Mouse (Mus musculus): Measurements from ENCODE around the gene Neurod1. TPM values are rescaled to one million over a fixed set of nuclear protein-coding genes. Genes with fewer than 3 reads are reported as not detected.

Neurod1 gene
- 0.93 and 1.6 TPM in 2 replicates for polyA plus RNA-seq (2012; rRNA removed)

- WGBS: 2% methylated on average over 42 of the region's 42 CpGs
- no peak for DNase-seq (ENCODE audit: low read depth, low spot score)
Measured at GRCm38 (mm10) chr2:79456575-79457349, at the start of gene Neurod1, which contains the start of gene Cerkl. Gene Neurod1, minus strand, starts transcription at chr2:79456751. Gene Cerkl, minus strand, starts transcription at chr2:79456785.

GRCm38 (mm10) chr2:79498990-79499755 is 42.6 kb upstream of the Neurod1 start:
- no peak for DNase-seq (ENCODE audit: low read depth, low spot score)
- WGBS: 22% methylated on average over 10 of the region's 10 CpGs

- 59% methylated on average over 3 of the region's 3 CpGs for WGBS
- no peak for DNase-seq (ENCODE audit: low read depth, low spot score)
Measured at GRCm38 (mm10) chr2:79485127-79485526, 28.6 kb upstream of the Neurod1 start.

GRCm38 (mm10) chr2:79482511-79482910 is 26.0 kb upstream of the Neurod1 start:
- no peak for DNase-seq (ENCODE audit: low read depth, low spot score)
- 94% methylated on average over 2 of the region's 2 CpGs for WGBS

GRCm38 (mm10) chr2:79462411-79462810 is 5.9 kb upstream of the Neurod1 start:
- DNase-seq (ENCODE audit: low read depth, low spot score): no peak
- 81% methylated on average over 4 of the region's 4 CpGs for WGBS

- no peak for DNase-seq (ENCODE audit: low read depth, low spot score)
- 81% methylated on average over 2 of the region's 2 CpGs for WGBS
Measured at GRCm38 (mm10) chr2:79461861-79462260, 5.3 kb upstream of the Neurod1 start.

GRCm38 (mm10) chr2:79460586-79460985 is 4.0 kb upstream of the Neurod1 start:
- WGBS: 7% methylated on average over 2 of the region's 2 CpGs
- DNase-seq (ENCODE audit: low read depth, low spot score): no peak

GRCm38 (mm10) chr2:79460107-79460506 is 3.6 kb upstream of the Neurod1 start:
- 11% methylated on average over 14 of the region's 14 CpGs for WGBS
- no peak for DNase-seq (ENCODE audit: low read depth, low spot score)

- WGBS: 6% methylated on average over 44 of the region's 44 CpGs
- DNase-seq (ENCODE audit: low read depth, low spot score): no peak
Measured at GRCm38 (mm10) chr2:79459061-79460045, 2.8 kb upstream of the Neurod1 start.

GRCm38 (mm10) chr2:79457932-79458331 is 1.4 kb upstream of the Neurod1 start:
- no peak for DNase-seq (ENCODE audit: low read depth, low spot score)
- WGBS: 31% methylated on average over 3 of the region's 3 CpGs

- no peak for DNase-seq (ENCODE audit: low read depth, low spot score)
- WGBS: 62% methylated on average over 3 of the region's 3 CpGs
Measured at GRCm38 (mm10) chr2:79457434-79457833, 883 bp upstream of the Neurod1 start.

- no peak for DNase-seq (ENCODE audit: low read depth, low spot score)
- WGBS: 6% methylated on average over 10 of the region's 10 CpGs
Measured at GRCm38 (mm10) chr2:79455646-79456045, 905 bp downstream of the Neurod1 start.

- 20% methylated on average over 15 of the region's 15 CpGs for WGBS
Measured at GRCm38 (mm10) chr2:79454786-79455446, 1.6 kb downstream of the Neurod1 start.

GRCm38 (mm10) chr2:79453901-79454781 is 2.4 kb downstream of the Neurod1 start:
- 6% methylated on average over 55 of the region's 55 CpGs for WGBS
- DNase-seq (ENCODE audit: low read depth, low spot score): no peak

More at GRCm38 (mm10) chr2:79454786-79455446, 1.6 kb downstream of the Neurod1 start:
- DNase-seq (ENCODE audit: low read depth, low spot score): no peak

- no peak for DNase-seq (ENCODE audit: low read depth, low spot score)
- WGBS: 45% methylated on average over 5 of the region's 5 CpGs
Measured at GRCm38 (mm10) chr2:79451438-79451837, 5.1 kb downstream of the Neurod1 start.

- WGBS: 65% methylated on average over 4 of the region's 4 CpGs
- DNase-seq (ENCODE audit: low read depth, low spot score): no peak
Measured at GRCm38 (mm10) chr2:79450684-79451394, 5.7 kb downstream of the Neurod1 start.

GRCm38 (mm10) chr2:79449371-79449770 is 7.2 kb downstream of the Neurod1 start:
- DNase-seq (ENCODE audit: low read depth, low spot score): no peak
- 76% methylated on average over 4 of the region's 4 CpGs for WGBS

Data from large intestine, adult 2 months (tissue).